ENCODE assay signal across 11 mouse cellular contexts in genomic region chr12:79122820-79123219, GRCm38 (mm10). TPM values are rescaled to one million over a fixed set of nuclear protein-coding genes. Genes with fewer than 3 reads are reported as not detected.
DNase-seq lines count a peak whose midpoint lies in the region; ATAC-seq lines count a peak whose summit lies in the region.
"Had no signal": no experiment of that assay in that cellular context is flagged by ENCODE, and none has a peak within 500 bp of the region (broad histone marks: within the 10 kb centered on the region; RNA-seq: fewer than 3 reads in every experiment).

No protein-coding gene starts in this region.

- ATAC-seq in CD4-positive, CD25-positive, alpha-beta regulatory T cell, adult 4 months: no peak
- peak; percentile 81 for ATAC-seq in hindbrain, embryonic 16.5 days
- ATAC-seq in heart, embryonic 12.5 days (ENCODE audit: insufficient number of reproducible peaks, low FRiP score): no peak

- H3K9ac ChIP-seq in hindbrain, embryonic 16.5 days (ENCODE audit: low read depth, low read length): no peak overlapping the region
- H3K9ac ChIP-seq in heart, embryonic 12.5 days: no peak overlapping the region

- H3K4me3 ChIP-seq in hindbrain, embryonic 16.5 days (ENCODE audit: low read length): no peak overlapping the region
- no peak overlapping the region for H3K4me3 ChIP-seq in heart, embryonic 12.5 days
- H3K4me3 ChIP-seq: erythroblast, embryonic 14.5 days; megakaryocyte, embryonic 14.5 days had no signal

- no peaks in the 10 kb centered on the region for H3K36me3 ChIP-seq in hindbrain, embryonic 16.5 days (ENCODE audit: control insufficient read depth, insufficient read depth, low read length)
- H3K36me3 ChIP-seq in heart, embryonic 12.5 days: no peaks in the 10 kb centered on the region

- no peaks in the 10 kb centered on the region for H3K4me1 ChIP-seq in hindbrain, embryonic 16.5 days (ENCODE audit: control insufficient read depth, insufficient read depth, low read depth, low read length)
- no peaks in the 10 kb centered on the region for H3K4me1 ChIP-seq in heart, embryonic 12.5 days (replicated peaks)
- H3K4me1 ChIP-seq: megakaryocyte, embryonic 14.5 days had no signal

- no peaks in the 10 kb centered on the region for H3K9me3 ChIP-seq in hindbrain, embryonic 16.5 days (ENCODE audit: control insufficient read depth, low read length)
- no peaks in the 10 kb centered on the region for H3K9me3 ChIP-seq in heart, embryonic 12.5 days (replicated peaks)
- H3K9me3 ChIP-seq: megakaryocyte, embryonic 14.5 days had no signal

- no peak overlapping the region for H3K4me2 ChIP-seq in hindbrain, embryonic 16.5 days (ENCODE audit: low read length)
- H3K4me2 ChIP-seq in heart, embryonic 12.5 days: no peak overlapping the region

- H3K27ac ChIP-seq in hindbrain, embryonic 16.5 days (ENCODE audit: low read depth, low read length): no peak overlapping the region
- H3K27ac ChIP-seq in heart, embryonic 12.5 days (ENCODE audit: poor library complexity, severe bottlenecking): no peak overlapping the region

- no peaks in the 10 kb centered on the region for H3K27me3 ChIP-seq in hindbrain, embryonic 16.5 days (replicated peaks; ENCODE audit: control insufficient read depth, insufficient read depth, low read length)
- H3K27me3 ChIP-seq in heart, embryonic 12.5 days (replicated peaks): no peaks in the 10 kb centered on the region

- WGBS in hindbrain, embryonic 16.5 days: 32% methylated on average over 3 of the region's 3 CpGs
- WGBS in heart, embryonic 12.5 days: 32% methylated on average over 3 of the region's 3 CpGs

- DNase-seq in CD4-positive, CD25-positive, alpha-beta regulatory T cell, adult 2 months (ENCODE audit: low read depth, low spot score): peak; percentile 25
- peak; percentile 35 for DNase-seq in layer of hippocampus, adult 9-10 months (ENCODE audit: low spot score)
- DNase-seq in layer of hippocampus, postnatal 36 days: no peak
- DNase-seq in MEL-GATA-1-ER (ENCODE audit: extremely low read depth, low read depth): peak; percentile 22
- no peak for DNase-seq in spleen, adult 12 weeks (ENCODE audit: low spot score)
- DNase-seq: kidney, postnatal 10 days had no signal

RNA-seq across cellular contexts. Expression of gene Arg2, which starts 7.8 kb away (rescaled TPM):
- polyA plus RNA-seq in CD4-positive, CD25-positive, alpha-beta regulatory T cell, adult 4 months (2017; shearing (Covaris generic)): under 1 TPM in 1 of 2 experiments, not detected in 1; 0.38 TPM
- 1 to 10 TPM; 2.9 to 3.3 TPM for total RNA-seq in layer of hippocampus, postnatal 36 days (2021)
- 27.9 and 29.1 TPM in 2 replicates for polyA plus RNA-seq in hindbrain, embryonic 16.5 days (2015; fragmentation: Nextera tagmentation; extraction: Ambion mirVana)
- 0.15 and 0.44 TPM in 2 replicates for polyA plus RNA-seq in heart, embryonic 12.5 days (2016; fragmentation: Nextera tagmentation; extraction: Ambion mirVana)
- polyA plus RNA-seq: erythroblast, embryonic 14.5 days had no signal

RNA-seq across cellular contexts. Expression of gene Pigh, which starts 33.4 kb away (rescaled TPM):
- polyA plus RNA-seq in CD4-positive, CD25-positive, alpha-beta regulatory T cell, adult 4 months (2017; shearing (Covaris generic)): 10 to 100 TPM; 31.8 to 35.7 TPM
- 10 to 100 TPM; 11.2 to 11.7 TPM for total RNA-seq in layer of hippocampus, postnatal 36 days (2021)
- polyA plus RNA-seq in hindbrain, embryonic 16.5 days (2015; fragmentation: Nextera tagmentation; extraction: Ambion mirVana): 20.2 and 20.7 TPM in 2 replicates
- 16.8 and 17.4 TPM in 2 replicates for polyA plus RNA-seq in heart, embryonic 12.5 days (2016; fragmentation: Nextera tagmentation; extraction: Ambion mirVana)
- polyA plus RNA-seq: erythroblast, embryonic 14.5 days had no signal

RNA-seq across cellular contexts. Expression of gene Vti1b, which starts 49.6 kb away (rescaled TPM):
- 10 to 100 TPM; 70.9 to 80.2 TPM for polyA plus RNA-seq in CD4-positive, CD25-positive, alpha-beta regulatory T cell, adult 4 months (2017; shearing (Covaris generic))
- total RNA-seq in layer of hippocampus, postnatal 36 days (2021): 100 to 1,000 TPM; 160 to 192 TPM
- 230 and 258 TPM in 2 replicates for polyA plus RNA-seq in hindbrain, embryonic 16.5 days (2015; fragmentation: Nextera tagmentation; extraction: Ambion mirVana)
- polyA plus RNA-seq in heart, embryonic 12.5 days (2016; fragmentation: Nextera tagmentation; extraction: Ambion mirVana): 93.7 and 100 TPM in 2 replicates

Comparison
In these comparisons a context has a peak if more than half of its experiments do, and no peak if none do; other contexts are left out.
1. DNase-seq: peak in CD4-positive, CD25-positive, alpha-beta regulatory T cell, adult 2 months (single experiment), layer of hippocampus, adult 9-10 months (single experiment) and MEL-GATA-1-ER (single experiment); none in layer of hippocampus, postnatal 36 days (0 of 2) and spleen, adult 12 weeks (single experiment).
2. RNA of gene Arg2, which starts 7.8 kb away (polyA plus RNA-seq): 27.9 to 29.1 TPM in hindbrain, embryonic 16.5 days; 0.38 TPM in CD4-positive, CD25-positive, alpha-beta regulatory T cell, adult 4 months and 0.15 to 0.44 TPM in heart, embryonic 12.5 days; every median in the first group is over 10 times any median in the second.